Mouse (Mus musculus): Measurements from ENCODE around the gene Tapbp.
A peak's percentile ranks its signal among the peaks of the same experiment; 100 is the strongest.

Gene Tapbp

DNA sequence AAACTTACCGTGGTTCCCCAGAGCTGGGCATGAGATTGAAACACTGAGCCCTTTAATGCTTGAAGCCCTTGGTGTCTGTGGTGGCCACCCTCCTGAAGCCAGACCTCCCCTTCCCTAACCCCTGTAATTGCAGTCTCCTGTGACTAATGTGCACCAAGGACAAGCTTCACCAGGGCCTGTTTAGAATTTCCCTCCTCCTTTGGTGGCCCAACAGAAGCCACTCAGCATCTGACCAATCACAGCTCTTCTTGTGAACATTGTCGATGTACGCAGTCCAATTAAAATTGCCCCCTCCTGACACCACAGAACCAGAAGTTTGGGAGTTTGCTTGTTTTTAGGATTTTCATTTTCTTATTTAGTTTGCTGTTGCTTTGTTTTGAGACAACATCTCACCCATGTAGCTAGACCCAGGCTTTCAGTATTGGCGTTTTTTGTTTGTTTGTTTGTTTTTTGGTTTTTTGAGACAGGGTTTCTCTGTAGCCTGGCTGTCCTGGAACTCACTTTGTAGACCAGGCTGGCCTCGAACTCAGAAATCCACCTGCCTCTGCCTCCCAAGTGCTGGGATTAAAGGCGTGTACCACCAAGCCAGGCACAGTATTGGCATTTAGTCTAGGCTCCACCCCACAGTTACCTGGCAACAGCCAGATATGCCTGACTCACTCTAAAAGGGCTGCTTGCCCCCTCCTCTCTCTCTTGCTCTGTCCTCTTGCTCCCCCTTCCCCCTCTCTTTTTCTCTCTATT lies 11.6 kb upstream of the Tapbp start:
- DNase-seq (ENCODE audit: low read depth, low spot score), result peak; percentile 81

GRCm38 (mm10) chr17:33904835-33905234 lies 10.9 kb upstream of the Tapbp start, which contains the start of gene Platr17:
Gene Platr17, plus strand, starts transcription at chr17:33905135.
- DNase-seq (ENCODE audit: low read depth, low spot score), result peak; percentile 60

GRCm38 (mm10) chr17:33908331-33909076 lies 7.2 kb upstream of the Tapbp start:
- DNase-seq (ENCODE audit: low read depth, low spot score), result peak; percentile 75

DNA sequence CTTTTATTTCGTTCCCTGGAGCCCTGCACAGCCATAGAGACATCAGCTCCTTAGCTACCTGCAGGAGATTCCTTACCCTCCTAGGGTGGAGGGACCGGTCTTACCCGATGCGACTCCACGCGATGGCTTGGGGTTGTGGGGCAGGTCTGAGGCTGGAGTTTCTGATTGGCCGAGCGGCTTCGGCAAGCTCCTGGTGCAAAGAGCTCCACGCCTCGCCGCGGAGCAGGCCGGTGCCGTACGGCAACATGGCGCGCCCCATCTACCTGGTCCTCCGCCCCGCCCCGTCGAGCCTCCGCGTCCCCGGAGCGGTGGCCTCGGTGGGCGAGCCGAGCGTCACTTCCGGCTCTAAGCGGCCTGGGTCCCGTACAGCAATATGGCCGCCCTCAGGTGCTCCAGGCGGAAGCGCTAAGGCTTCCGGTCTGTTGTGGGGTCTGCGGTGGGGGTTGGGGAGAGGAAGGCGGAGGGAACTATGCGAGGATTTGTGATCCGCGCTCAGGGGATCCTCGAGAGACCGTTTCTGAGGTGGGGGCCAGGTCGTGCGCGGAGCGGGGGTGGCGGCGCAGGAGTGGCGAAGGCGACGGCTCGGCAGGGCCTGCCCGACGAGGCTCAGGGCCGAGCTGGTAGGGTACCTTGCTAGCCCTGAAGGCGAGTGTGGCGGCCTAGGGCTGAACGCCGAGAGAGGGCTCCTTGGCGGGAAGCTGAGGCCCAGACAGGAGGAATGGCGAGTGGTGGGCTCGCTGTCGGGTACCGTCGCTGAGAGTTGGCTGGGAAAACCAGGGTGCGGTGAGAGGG lies 6.4 kb upstream of the Tapbp start, which contains the start of gene Daxx:
TSS of gene Daxx (plus strand) at position 338 of the 792 bp plus-strand sequence.
- DNase-seq (ENCODE audit: low read depth, low spot score), result peak; percentile 98

GRCm38 (mm10) chr17:33909869-33910250 lies 5.8 kb upstream of the Tapbp start:
- DNase-seq (ENCODE audit: low read depth, low spot score), result peak; percentile 82

DNA sequence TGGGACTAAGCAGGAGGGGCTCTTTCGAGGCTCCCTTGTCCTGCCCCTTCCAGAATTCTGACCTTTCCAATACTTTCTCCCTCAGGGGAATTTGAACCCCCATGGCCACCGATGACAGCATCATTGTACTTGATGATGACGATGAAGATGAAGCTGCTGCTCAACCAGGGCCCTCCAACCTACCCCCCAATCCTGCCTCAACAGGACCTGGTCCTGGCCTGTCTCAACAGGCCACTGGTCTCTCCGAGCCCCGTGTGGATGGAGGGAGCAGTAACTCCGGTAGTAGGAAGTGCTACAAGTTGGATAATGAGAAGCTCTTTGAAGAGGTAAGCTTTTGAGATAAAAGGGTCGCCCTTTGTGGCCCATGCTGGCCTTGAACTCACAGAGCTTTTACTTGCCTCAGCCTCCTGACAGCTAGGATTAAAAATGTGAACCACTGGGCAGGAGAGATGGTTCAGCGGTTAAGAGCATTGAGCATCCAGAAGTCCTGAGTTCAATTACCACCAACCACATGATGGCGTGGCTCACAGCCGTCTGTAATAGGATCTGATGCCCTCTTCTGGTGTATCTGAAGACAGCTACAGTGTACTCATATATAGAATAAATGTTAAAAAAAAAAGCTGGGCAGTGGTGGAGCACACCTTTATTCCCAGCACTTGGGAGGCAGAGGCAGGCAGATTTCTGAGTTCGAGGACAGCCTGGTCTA lies 5.2 kb upstream of the Tapbp start:
- DNase-seq (ENCODE audit: low read depth, low spot score), result peak; percentile 52

- DNase-seq (ENCODE audit: low read depth, low spot score), result peak; percentile 40
These were observed 4.5 kb upstream of the Tapbp start for GRCm38 (mm10) chr17:33911052-33911812.

GRCm38 (mm10) chr17:33911813-33912414 lies 3.8 kb upstream of the Tapbp start:
- DNase-seq (ENCODE audit: low read depth, low spot score), result peak; percentile 56

DNA sequence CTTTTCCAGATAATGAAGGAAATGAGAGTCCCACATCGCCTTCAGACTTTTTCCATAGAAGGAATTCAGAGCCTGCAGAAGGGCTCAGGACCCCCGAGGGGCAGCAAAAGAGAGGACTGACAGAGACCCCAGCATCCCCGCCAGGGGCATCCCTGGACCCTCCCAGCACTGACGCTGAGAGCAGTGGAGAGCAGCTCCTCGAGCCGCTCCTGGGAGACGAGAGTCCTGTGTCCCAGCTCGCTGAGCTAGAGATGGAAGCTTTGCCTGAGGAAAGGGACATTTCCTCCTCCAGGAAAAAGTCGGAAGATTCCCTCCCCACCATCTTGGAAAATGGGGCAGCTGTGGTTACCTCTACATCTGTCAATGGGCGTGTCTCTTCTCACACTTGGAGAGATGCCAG lies 2.4 kb upstream of the Tapbp start:
- no peak for DNase-seq (ENCODE audit: low read depth, low spot score)

DNA sequence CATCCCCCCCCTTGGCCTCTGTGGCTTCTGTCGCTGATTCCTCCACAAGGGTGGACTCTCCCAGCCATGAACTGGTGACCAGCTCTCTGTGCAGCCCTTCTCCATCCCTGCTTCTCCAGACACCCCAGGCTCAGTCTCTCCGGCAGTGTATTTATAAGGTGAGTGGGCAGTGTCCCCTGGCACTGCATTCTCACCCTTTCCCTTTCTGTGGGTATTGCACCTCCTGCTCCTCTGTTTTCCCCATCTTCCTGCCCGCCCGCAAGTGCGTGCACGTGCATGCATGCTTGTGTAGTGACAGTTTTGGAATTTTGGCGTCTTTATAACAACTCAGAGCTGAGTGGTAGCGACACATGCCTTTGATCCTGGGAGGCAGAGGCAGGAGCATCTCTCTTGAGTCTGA lies 1.8 kb upstream of the Tapbp start:
- no peak for DNase-seq (ENCODE audit: low read depth, low spot score)

DNA sequence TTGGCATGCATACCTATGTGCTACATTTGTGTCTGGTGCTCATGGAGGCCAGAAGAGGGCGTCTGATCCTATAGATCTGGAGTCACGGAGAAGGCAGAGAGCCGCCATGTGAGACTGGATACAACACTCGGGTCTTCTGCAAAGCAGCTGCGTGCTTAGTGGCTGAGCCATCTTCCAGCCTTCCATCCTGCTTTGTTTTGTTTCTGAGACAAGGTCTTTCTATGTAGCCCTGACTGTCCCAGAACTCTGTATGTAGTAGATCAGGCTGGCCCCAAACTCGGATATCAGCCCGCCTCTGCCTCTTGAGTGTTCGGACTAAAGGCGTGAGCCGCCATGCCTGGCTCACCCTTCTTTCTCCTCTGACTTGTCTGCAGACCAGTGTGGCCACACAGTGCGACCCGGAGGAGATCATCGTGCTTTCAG lies 719 bp upstream of the Tapbp start:
- peak; percentile 88 for DNase-seq (ENCODE audit: low read depth, low spot score)

- DNase-seq (ENCODE audit: low read depth, low spot score), result peak; percentile 80
These were observed 595 bp downstream of the Tapbp start for GRCm38 (mm10) chr17:33916294-33916693.

GRCm38 (mm10) chr17:33916847-33917655 lies 1.4 kb downstream of the Tapbp start:
- no peak for DNase-seq (ENCODE audit: low read depth, low spot score)

GRCm38 (mm10) chr17:33917656-33918292 lies 2.1 kb downstream of the Tapbp start:
- no peak for DNase-seq (ENCODE audit: low read depth, low spot score)

- DNase-seq (ENCODE audit: low read depth, low spot score), result peak; percentile 69
These were observed 2.8 kb downstream of the Tapbp start for GRCm38 (mm10) chr17:33918293-33919203.

- peak; percentile 89 for DNase-seq (ENCODE audit: low read depth, low spot score)
These were observed 3.9 kb downstream of the Tapbp start for GRCm38 (mm10) chr17:33919351-33920281.

All from R1 (cell line).